Mouse (Mus musculus): ENCODE measurements around the gene Celsr1.

Celsr1 gene

DNA sequence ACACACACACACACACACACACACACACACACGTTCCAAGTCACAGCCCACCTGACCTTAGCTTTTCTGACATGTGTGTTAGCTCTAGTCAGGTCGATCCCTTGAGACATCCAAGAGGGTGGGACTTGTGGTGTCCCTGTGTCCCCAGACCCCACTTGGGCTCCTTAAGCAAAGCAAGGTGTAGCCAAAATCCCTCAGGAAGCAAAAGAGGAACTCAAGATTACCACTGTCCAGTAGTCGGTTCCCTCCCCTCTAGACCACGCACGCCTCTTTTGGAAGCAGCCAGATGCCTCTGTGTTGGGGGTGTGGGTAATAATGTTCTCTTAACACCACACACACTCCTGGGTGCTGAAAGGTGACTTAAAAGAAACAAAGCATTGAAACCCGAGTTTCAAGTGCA is 80.1 kb downstream of the Celsr1 start:
- no peak for DNase-seq

DNA sequence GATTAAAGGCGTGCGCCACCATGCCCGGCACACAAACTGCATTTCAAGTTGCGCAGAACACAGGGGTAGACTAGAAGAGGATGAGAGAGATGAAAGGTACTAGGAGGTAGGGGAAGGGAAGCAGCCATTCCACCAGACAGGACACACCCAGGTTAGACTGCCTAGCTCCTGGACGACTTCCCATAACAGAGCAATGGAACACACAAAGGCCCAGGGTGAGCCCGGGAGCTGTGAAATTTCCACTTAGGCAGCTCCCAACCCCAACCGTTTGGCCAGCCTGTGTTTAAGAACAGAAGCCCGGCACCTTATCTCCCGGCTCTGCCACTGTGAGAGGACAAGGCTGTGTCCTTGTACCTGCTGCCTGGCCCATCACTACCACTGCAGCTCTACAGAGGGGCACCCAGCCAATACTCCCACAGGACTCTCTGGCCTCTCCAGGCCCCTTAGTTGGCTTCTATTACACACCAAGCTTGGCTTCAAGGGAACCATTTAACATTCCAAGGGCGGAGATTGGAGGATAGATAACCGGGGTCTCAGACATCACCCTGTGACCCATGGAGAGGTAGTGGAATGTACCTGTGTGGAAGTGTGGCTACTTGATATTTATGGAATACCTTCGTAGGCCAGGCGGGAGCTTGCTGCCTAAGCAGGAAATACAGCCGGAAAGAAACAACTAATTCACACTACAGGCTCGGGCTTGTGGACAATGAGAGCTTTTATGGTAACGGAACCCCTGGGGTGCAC is 84.0 kb downstream of the Celsr1 start:
- DNase-seq, result no peak

DNA sequence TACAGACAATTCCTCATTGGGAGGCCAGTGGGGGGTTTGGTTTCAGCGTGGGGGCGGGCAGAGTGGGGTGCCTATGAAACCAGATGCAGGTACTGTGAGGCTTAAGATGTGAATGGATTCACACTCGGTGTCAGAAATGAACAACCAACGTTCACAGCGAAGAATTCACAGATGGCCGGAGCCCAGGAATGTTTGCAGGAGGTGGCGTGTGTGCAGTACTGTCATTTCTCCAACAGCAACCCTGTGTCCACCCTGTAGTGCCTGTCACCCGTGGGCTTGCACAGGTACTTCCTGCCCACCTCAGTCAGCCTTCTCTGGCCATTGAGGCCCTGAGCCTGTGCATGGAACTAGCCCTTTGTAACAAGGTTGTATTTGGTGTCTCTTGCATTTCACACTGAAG is 85.6 kb downstream of the Celsr1 start:
- DNase-seq, result no peak

DNA sequence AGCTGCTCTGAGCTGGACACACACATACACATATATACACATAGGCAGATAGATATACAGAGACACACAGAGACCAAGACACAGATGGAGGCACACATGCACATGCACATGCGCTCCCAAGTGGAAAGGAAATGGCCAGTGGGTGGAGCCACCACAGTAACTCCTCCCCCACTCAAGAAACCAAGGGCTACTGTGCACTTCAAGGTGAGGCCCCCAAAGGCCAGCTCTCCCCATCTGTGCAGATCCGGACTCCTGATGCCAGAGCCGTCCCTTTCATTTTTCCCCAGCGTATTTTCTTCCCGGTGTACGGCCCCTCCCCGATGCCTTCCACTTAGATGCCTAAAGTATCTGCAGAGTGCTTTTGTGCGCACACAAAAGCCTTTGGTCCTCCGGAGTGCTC is 86.0 kb downstream of the Celsr1 start:
- no peak for DNase-seq

DNA sequence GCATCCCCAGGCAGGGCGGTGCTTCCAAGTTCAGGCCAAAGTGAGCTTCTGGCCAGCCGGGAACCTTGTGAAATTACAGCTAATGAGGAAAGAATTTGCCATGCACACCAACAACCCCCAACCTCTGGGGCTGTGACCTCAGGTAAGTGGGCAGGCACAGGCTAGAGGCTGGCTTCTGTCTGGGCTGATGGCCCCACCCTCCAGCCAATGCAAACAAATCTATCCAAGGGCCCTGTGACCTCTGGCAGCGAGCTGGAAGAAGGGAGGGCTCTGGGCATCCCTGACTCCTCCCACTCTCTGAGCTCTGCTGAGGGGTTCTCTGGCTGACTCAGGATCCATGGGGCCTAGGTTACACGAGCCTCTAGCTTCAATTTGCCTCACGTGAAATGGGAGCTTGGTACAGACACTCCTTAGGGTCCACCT is 97.9 kb downstream of the Celsr1 start:
- DNase-seq, result no peak

DNA sequence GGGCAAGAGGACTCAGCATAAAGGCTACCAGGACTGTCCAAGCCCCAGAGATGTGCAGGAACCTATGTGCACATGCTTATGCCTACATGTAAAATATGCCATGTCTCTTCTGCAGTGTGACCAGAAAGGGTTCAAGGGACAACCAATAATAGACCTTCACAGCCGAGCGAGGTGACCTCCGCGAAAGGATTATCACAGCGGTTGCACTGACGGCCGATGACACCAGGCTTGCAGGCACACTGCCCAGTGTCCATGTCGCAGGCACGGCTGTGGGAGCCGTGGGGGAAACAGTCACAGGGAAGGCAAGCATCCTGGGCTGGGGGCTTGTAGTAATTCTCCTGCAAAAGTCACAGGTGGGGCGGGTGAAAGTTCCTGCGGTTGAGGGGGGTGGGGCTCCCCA is 105.4 kb downstream of the Celsr1 start:
- no peak for DNase-seq

DNA sequence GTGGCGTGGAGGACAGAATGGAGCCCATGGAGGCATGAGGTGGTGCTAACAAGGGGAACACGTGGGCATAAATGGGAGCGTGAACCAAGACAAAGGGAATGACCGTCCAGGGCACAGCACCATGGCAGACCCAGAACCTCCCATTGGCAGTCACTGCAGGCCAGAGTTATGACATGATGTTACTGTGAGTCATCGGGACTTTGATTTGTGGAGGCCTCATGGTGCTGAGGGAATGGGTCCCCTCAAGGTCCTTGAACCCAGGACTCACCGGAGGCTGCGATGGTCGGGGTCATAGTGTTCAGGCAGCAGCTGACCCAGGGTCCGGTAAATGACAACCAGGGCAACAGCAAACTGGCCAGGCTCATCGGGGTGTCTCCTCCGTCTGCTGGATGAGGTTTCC is 111.7 kb downstream of the Celsr1 start:
- DNase-seq, result no peak

DNA sequence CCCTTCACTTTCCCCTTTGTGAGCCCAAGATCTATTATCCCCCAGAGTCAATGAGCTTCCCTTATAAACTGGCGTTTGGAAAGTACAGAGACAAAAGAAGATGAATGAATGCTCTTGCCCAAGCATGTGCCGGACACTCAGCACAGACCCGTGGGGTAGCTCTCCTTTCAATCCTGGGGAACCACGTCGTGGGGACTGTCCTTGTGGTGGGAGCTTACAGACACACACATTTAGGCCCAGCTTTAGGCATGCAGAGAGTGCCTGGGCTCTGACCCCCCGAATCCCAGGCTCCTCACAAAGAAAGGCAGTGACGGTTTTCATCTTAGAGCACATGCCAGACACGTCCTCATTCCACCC is 113.7 kb downstream of the Celsr1 start:
- no peak for DNase-seq

DNA sequence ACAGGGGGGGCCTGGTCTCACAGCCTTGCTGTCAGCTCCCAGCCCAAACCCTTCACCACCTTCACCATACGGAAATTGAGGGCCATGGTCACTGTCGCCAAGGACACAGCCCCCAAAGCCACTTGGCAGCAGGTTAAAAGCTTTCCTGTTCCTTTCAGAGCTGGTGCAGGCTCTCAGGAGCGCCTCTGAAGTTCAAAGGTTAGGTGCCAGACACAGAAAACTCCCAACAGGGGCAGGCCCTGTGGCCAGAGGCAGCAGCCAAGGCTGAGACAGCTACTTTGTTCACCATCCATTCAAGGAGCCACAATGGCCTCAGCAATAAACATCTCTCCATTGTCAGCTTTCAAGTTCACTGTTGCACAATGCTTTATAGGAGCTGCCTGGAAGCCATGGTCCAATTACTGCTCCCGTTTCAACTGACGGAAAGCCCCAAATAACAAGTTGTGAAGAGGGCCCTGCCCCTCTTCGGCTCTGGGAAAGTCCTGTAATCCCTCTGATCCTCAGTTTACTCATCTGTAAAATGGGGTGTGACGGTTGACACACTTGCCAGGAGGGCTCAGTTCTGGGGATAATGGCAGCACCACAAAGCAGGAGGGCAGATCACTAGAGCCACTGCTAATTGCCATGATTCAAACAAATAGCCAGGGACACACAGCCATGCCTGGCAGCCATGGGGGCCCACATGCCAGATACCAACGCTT is 114.2 kb downstream of the Celsr1 start:
- no peak for DNase-seq

DNA sequence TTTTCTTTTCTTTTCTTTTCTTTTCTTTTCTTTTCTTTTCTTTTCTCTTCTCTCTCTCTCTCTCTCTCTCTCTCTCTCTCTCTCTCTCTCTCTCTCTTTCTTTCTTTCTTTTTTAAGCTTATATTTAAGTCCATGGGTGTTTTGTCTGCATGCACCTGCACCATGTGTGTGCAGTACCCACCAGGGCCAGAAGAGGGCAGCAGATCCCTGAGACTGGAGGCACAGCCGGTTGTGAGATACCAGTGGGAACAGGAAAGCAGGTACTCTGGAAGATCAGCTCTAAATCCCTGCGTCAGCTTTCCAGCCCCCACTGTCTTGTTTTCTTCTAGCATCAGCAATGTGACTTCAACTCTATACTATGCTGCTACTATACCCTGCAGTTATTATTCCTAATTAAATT is 120.0 kb downstream of the Celsr1 start:
- peak; percentile 45 to 50 for DNase-seq

DNA sequence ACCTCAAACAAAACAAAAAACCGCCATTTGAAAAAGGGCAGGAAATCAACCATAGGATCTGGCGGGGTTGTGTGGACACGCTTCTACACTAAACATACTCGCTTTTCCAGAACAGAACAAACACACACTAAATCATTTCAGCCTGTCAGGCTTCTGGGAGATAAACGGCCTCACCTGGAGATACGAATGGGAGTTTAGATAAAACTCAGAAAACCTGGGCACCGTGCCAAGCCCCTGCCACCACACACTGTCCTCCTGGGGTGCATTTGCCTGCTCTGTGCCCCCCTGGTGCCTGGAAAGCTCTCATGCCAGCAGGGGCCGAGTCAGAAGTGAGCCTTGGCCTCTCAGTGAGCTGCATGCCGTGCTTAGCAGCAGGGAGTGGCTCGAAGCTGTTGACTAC is 123.6 kb downstream of the Celsr1 start:
- DNase-seq, result no peak

DNA sequence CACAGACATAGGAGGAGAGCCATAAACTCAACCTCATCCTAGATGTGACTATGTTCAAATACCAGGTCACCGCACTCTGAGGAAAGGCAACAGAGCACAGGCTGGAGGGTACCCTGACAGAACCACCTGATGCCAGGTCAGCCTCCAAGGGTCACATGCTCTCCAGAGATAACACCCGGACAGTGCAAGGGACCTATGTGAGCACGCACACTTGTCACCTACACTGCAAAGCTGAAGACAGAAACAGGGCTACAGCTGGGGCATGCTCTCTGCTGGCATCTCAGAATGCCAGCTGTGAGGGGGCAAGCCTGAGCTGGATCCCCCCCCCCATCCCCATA is 124.1 kb downstream of the Celsr1 start:
- DNase-seq, result no peak

DNA sequence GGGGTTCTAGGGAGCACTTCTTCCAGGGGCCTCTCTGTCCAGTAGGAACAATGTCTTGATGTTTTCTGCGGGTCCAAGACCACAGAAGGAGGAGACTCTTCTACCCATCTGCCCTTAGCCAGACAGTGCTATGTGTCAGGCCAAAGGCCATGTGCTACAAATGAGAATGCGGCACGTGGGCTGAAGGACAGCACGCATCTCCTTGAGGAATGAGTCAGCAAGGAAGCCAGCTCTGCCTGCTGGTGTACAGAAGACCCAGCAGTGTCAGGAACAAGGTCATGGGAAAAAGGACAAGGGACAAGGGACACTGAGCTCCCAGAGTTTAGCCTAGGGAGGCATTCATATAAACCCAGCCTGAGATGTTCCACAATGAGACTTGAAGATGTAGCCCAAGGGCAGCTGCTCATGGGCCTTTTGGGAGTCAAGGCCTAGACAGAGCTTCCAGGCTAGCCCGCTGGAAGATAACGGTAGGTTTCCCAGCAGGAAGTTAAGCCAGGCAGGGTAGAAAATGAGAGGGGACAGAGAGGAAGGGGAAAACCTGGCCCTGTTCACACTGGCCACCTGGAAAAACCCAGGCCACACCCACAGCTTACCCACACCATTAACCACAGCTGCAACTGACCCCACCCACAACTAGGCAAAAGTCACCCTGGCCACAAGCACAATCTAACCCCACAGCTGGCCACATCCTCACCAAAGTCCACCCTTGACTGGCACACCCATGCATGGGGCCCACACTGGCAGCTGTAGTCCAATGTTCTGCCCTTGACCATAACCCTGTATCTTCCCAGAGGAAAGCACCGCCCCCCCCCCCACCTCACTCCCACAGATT is 124.7 kb downstream of the Celsr1 start:
- DNase-seq, result no peak

DNA sequence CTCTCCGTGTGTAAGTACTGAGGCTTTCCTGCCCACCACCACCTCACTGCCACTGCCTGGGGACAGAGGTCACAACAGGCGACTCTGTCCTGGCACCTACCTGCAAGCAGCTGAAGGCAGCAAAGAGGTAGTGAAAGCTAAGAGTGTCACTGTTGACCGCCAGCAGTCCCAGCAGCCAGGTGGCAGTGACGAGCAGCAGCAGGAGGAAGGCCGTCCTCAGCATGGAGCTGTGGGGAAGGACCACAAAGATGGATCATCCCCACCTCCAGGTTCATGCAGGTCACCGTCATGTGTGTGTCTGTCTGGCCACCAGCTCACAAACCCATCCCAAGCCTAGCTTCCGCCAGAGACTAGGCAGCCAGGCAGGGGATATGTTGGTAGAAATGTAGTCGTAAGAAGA is 129.8 kb downstream of the Celsr1 start:
- DNase-seq, result no peak

DNA sequence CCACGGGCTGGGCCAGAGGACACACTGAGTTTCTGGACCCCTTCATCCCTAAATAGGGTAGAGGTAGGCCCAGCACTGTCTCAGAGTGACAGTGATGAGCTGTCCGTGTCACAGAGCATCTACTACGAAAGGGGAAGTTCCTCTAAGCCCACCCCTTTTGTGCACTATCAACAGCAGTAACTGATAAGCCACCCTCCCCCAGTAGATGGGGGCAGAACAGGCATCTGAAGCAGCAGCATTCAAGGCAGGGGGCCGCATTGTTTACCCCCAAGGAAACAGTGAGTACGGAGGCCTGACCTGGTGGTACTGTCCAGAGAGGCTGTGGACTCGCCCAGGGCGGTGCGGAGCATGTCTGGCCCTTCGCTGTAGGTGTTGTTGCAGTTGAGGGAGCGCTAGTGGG is 131.1 kb downstream of the Celsr1 start:
- DNase-seq, result no peak

DNA sequence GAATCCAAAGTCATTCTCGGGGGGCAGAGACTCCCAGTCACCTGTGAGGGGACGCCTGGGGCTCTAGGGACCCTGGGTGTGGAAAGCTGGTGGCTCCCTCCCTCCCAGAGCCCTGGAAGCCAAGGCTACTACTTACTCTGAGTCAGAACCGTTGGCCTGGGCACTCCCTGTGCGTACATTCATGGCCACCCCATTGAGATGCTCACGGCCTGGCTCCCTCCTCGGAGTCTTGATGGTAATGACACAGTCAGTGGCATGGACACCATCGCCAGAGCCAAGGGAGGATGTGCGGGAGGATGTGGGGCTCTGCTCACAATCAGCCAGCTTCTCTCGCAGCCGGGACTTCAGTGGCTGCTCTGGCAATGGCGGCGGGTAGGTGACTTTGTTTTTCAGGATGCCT is 132.8 kb downstream of the Celsr1 start:
- no peak for DNase-seq

DNA sequence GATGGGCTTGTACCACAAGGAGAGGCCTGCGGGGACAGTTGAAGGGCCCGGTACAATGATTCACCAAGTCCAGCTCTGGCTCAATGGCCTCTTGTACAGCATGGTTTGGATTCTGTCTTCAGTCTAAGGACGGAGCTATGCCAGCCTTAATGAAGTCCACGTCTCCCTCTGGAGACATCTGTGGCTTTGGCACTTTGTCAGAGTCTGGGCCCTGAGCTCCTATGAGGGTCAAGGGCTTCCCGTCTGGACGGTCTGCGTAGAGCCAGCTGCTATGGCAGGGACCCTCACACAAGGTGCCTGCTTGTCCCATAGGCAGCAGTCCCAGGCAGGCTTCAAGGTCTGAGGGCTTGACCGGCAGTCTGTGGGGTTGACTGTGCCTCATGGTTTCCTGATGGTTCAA is 133.3 kb downstream of the Celsr1 start:
- no peak for DNase-seq

DNA sequence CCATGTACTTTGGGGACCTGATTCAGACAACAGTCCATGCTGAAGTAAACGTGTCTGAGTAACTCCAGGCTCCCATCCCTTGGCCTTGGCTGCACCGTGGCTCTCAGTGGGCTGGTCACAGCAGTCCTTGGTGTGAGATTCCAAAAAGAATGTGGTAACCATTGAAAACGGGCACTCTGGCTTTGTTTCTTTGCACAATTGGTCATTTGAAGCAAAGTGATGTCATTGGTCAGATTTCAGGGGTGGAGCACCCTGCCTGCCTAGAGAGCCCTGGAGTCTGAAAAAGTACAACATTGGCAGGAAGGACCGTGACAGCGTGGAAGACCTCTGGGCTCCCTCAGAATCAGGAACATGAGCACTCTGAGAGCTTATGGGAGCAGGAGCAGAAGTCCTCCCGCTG is 134.2 kb downstream of the Celsr1 start:
- no peak for DNase-seq

DNA sequence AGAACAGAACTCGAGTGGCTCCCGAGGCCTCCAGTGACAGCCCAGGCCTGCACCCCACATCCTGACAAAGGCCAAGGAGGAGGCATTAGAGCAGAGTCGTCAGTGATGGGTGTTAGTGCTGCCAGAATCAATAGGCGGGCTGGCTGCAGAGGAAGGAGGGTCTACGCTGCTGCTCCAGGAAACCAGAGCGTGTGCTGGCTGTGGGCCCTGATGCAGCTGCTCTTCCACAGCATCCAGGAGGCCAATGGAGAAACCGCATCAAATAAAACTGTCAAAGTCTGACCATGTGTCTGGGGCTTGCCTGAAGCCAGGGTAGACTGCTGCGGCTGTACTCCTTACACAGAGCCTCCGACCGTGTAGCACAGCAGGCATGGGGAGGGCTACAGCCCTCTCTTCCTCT is 136.5 kb downstream of the Celsr1 start:
- no peak for DNase-seq

DNA sequence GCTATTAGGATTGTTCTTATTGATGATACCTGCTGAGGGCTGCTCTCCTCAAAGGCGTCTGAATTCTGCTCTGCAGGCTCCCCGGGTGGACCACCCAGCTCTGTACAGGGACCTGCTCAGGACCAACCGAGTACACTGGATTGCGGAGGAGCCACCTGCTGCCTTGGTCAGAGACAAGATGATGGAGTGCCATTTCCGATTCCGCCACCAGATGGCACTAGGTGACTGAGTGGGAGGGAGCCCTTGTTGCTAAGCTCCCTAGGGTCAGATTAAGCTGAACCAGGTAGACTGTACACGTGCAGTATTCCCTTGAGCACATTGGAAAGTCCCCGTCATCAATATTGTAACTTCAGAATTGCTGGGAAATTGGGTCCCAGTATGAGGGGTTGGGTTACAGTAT is 137.3 kb downstream of the Celsr1 start:
- peak; percentile 88 to 90 for DNase-seq

DNA sequence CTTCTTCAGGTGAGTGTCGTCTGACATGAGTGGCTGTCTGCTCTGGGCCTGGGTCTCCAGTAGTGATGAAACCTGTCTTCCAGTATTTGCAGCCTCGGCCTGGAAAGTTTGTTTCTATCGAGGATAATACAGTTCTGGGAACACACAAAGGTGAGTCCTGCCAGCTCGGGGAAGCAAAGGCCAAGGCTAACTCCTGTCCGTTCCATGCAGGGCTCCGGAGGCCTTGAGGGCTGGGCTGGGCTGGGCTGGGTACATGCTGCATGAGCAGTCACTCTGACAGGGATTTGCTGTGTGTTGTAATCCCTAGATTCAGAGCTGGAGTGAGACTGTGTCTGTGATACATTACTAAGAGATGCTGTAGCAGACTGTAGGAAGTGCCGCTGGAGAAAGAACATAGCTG is 139.7 kb downstream of the Celsr1 start:
- DNase-seq, result no peak

DNA sequence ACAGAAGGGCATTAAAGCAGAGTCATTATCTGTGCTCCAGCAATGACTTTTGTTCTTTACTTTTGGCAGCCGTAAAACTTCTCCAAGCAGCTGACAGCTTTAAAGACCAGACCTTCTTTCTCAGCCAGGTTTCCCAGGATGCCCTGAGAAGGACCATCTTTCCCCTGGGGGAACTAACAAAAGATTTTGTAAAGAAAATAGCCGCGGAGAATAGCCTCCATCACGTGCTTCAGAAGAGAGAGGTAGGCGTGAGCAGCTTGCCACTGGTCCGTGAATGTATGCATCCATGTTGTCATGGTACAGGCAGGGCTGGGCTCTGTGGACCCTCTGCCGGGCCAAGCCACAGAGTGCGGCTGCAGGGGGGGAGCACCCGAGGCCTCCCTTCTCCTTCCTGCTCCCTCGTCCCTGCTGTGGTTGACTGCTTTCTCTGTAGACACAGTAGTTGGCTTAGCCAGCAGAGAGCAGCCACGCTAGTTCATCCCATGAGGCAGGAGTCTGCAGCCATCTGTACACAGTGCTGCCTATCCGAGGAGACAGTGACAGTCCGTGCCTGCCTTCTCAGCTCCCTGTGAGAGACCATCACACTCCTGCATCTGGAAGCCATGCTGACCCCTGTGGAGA is 141.0 kb downstream of the Celsr1 start:
- DNase-seq, result no peak

DNA sequence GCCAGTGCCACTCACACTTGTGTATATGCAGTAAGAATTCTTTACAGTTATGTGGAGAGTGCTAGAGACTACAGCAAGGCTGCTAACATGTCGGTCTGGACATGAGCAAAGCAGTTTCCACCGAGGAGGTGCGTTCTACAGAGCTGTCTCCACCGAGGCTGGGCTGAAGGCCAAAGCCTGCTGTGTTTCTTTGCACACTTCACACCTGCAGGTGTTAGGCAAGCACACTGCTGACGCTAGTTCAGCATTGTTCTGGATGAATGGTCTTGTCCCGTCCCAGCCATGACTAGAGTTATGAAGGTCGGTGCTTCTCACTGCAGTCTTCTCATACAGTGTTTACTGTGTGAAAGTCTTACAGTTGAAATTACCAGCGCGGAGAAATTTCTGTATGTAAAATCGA is 141.6 kb downstream of the Celsr1 start:
- peak; percentile 52 to 54 for DNase-seq

DNA sequence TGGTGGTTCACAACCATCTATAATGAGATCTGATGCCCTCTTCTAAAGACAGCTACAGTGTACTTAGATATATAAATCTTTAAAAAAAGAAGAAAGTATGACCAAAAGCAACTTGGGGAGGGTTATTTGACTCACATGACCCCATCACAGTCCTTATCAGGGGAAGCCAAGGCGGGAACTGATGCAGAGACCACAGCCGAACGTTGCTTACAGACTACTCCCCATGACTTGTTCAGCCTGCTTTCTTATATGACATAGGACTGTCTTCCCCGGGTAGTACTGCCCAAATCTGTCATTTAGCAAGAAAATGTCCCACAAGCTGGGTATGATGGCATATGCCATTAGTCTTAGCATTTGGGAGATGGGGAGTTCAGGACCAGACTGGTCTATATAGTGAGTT is 144.3 kb downstream of the Celsr1 start:
- DNase-seq, result no peak
